Mouse (Mus musculus) kidney, adult 2 months (tissue): ENCODE measurements around the gene Prtg. TPM values are rescaled to one million over a fixed set of nuclear protein-coding genes. Genes with fewer than 3 reads are reported as not detected.

Experiments used
- DNase-seq: peaks from one replicate; pipeline ENCODE4 v3.0.0; 2021
- H3K27ac ChIP-seq: fragments of 200-500 bp; 2 replicates; pipeline ENCODE4 v1.5.1; 2012; ENCODE audit warnings: low read depth, low read length, control low read depth, inconsistent platforms; ENCODE audit not compliant: insufficient read depth
- H3K27me3 ChIP-seq: fragments of 200-500 bp; replicated peaks from 2 replicates; pipeline ENCODE4 v1.6.1; 2012; ENCODE audit warnings: mild to moderate bottlenecking, moderate library complexity, low read length, inconsistent platforms; ENCODE audit not compliant: control insufficient read depth, insufficient read depth
- H3K36me3 ChIP-seq: fragments of 200-500 bp; 2 replicates; pipeline ENCODE4 v1.6.1; 2012; ENCODE audit warnings: mild to moderate bottlenecking, moderate library complexity, low read length, inconsistent platforms; ENCODE audit not compliant: control insufficient read depth, insufficient read depth
- H3K4me1 ChIP-seq: fragments of 200-500 bp; 2 replicates; pipeline ENCODE4 v1.6.1; 2011; ENCODE audit warnings: low read length; ENCODE audit not compliant: control insufficient read depth, insufficient read depth
- H3K4me3 ChIP-seq: fragments of 200-500 bp; 2 replicates; pipeline ENCODE4 v1.5.1; 2011; ENCODE audit warnings: mild to moderate bottlenecking, low read depth, low read length, control low read depth; ENCODE audit not compliant: insufficient read depth
- CTCF ChIP-seq: fragments of 200-500 bp; conservative IDR thresholded peaks from 2 replicates; pipeline ENCODE4 v1.5.1; 2011; ENCODE audit warnings: low read depth, mild to moderate bottlenecking, control low read depth, low read length, moderate library complexity, mixed read lengths; ENCODE audit not compliant: insufficient read depth, insufficient read length
- POLR2A ChIP-seq: fragments of 200-500 bp; IDR thresholded peaks from one replicate; pipeline ENCODE4 v1.6.1; 2011; ENCODE audit warnings: low read depth, low read length, control low read depth
- WGBS: fragments of 180-500 bp; shearing (Covaris S2); methylation state at CpG from one replicate; pipeline ENCODE4 v1.1.7; 2018; 5-methylcytosine and 5-hydroxymethylcytosine counted together
- polyA plus RNA-seq: library from polyadenylated mRNA; depleted of rRNA; stranded (reverse); fragments of >200 nt; gene quantifications from 2 replicates; pipeline ENCODE4 v1.2.3, GENCODE M21; 2012

Prtg gene
- polyA plus RNA-seq, 1 experiment: 0.06 TPM

GRCm38 (mm10) chr9:72880225-72880960 lies 73.7 kb downstream of the Prtg start:
- Histone ChIP-seq H3K27me3 (no peaks in the 10 kb centered on the region), H3K4me3 (no peak overlapping the region), H3K4me1 (no peaks in the 10 kb centered on the region), H3K36me3 (no peaks in the 10 kb centered on the region), H3K27ac (no peak overlapping the region)
- WGBS: 67% methylated on average over 16 of the region's 16 CpGs
- peak; percentile 33 for DNase-seq
- TF ChIP-seq CTCF: no peak
- TF ChIP-seq POLR2A: no peak

- 14% methylated on average over 15 of the region's 15 CpGs for WGBS
- TF ChIP-seq POLR2A: no peak
- no peak for TF ChIP-seq CTCF
- no peaks in the 10 kb centered on the region for H3K4me1 ChIP-seq
- H3K36me3 ChIP-seq: no peaks in the 10 kb centered on the region
- peak; percentile 90 for DNase-seq
- H3K27me3 ChIP-seq: no peaks in the 10 kb centered on the region
- no peak overlapping the region for H3K27ac ChIP-seq
- no peak overlapping the region for H3K4me3 ChIP-seq
These were observed 74.5 kb downstream of the Prtg start for GRCm38 (mm10) chr9:72881026-72881768.

GRCm38 (mm10) chr9:72883940-72884339 lies 77.3 kb downstream of the Prtg start:
- Histone ChIP-seq H3K27me3 (no peaks in the 10 kb centered on the region), H3K4me3 (no peak overlapping the region), H3K36me3 (no peaks in the 10 kb centered on the region), H3K4me1 (no peaks in the 10 kb centered on the region), H3K27ac (no peak overlapping the region)
- WGBS: 7% methylated on average over 3 of the region's 3 CpGs
- DNase-seq: peak; percentile 58
- TF ChIP-seq POLR2A: no peak
- TF ChIP-seq CTCF: peak; percentile 84

- WGBS: 91% methylated on average over 1 of the region's 1 CpGs
- Histone ChIP-seq H3K4me3 (no peak overlapping the region), H3K27ac (no peak overlapping the region), H3K4me1 (no peaks in the 10 kb centered on the region), H3K27me3 (no peaks in the 10 kb centered on the region), H3K36me3 (no peaks in the 10 kb centered on the region)
- TF ChIP-seq CTCF (no peak), POLR2A (no peak)
- DNase-seq: no peak
These were observed 83.1 kb downstream of the Prtg start for GRCm38 (mm10) chr9:72889777-72890176.

- WGBS: 80% methylated on average over 10 of the region's 10 CpGs
- Histone ChIP-seq H3K36me3 (no peaks in the 10 kb centered on the region), H3K27me3 (no peaks in the 10 kb centered on the region), H3K27ac (no peak overlapping the region), H3K4me1 (no peaks in the 10 kb centered on the region), H3K4me3 (no peak overlapping the region)
- TF ChIP-seq CTCF: no peak
- no peak for TF ChIP-seq POLR2A
- DNase-seq: no peak
These were observed 83.9 kb downstream of the Prtg start for GRCm38 (mm10) chr9:72890499-72891085.

GRCm38 (mm10) chr9:72892761-72893160 lies 86.1 kb downstream of the Prtg start:
- TF ChIP-seq CTCF: no peak
- no peak for TF ChIP-seq POLR2A

GRCm38 (mm10) chr9:72894796-72895352 lies 88.2 kb downstream of the Prtg start:
- Histone ChIP-seq H3K27me3 (no peaks in the 10 kb centered on the region), H3K4me3 (no peak overlapping the region), H3K27ac (no peak overlapping the region), H3K4me1 (no peaks in the 10 kb centered on the region), H3K36me3 (no peaks in the 10 kb centered on the region)
- no peak for TF ChIP-seq POLR2A
- TF ChIP-seq CTCF: peak; percentile 11; the same call in 1 of the 2 replicates
- DNase-seq: no peak
- WGBS: 96% methylated on average over 6 of the region's 6 CpGs

More at GRCm38 (mm10) chr9:72892761-72893160, 86.1 kb downstream of the Prtg start:
- no peak for DNase-seq
- Histone ChIP-seq H3K27ac (no peak overlapping the region), H3K36me3 (no peaks in the 10 kb centered on the region), H3K4me1 (no peaks in the 10 kb centered on the region), H3K4me3 (no peak overlapping the region), H3K27me3 (no peaks in the 10 kb centered on the region)
- 95% methylated on average over 5 of the region's 5 CpGs for WGBS
